Mouse (Mus musculus): ENCODE measurements around the gene Ptms. TPM values are rescaled to one million over a fixed set of nuclear protein-coding genes. Genes with fewer than 3 reads are reported as not detected.
A peak's percentile ranks its signal among the peaks of the same experiment; 100 is the strongest.
"Not testable (repeated sequence)": the region's sequence is repeated elsewhere in the genome, so short reads cannot be mapped to it uniquely, and the experiment has no call there.

Ptms gene
- total RNA-seq, 2 experiments from 2014 or later, result 824 to 887 TPM

DNA sequence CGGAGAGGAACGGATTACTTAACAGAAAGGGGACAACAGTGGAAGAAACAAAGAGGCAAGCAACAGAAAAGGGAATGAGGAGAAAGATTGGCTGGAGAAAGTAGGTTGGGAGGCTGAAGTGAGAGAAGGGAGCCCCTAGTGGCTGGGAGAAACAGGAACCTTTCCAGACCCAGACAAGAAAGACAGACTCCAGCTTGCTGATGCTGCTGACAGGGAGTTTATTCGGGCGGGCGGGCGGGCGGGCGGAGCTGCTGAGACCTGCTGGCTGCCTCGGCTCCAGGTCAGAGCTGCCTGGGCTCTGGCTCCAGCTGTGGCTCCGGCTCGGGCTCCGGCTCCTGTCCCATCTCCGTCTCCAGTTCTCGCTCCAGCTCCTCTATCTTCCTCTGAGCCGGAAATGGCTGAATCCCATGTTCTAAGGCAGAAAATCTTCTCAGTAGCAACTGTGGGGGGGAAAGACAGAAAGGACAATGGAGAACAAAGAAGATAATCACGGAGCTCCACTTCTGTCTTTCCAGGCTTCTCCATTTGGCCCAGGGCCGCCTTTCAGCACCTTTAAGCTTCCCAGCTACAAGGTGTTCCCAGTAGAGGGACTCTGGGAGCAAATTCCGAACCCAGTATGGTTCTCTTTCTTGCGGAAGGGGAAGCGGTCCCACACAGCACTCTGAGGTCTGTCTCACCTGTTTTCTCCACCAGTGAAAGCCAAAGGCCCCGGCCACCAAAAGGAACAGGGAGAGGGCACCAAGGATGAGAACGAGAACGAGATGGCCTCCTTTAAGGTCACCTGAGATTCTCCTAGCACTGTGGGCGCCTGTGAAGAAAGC, 15.5 kb downstream of the Ptms start:
- DNase-seq, result peak; percentile 73

- peak; percentile 98 for DNase-seq
These were observed 16.2 kb downstream of the Ptms start for GRCm38 (mm10) chr6:124903580-124904151.

DNA sequence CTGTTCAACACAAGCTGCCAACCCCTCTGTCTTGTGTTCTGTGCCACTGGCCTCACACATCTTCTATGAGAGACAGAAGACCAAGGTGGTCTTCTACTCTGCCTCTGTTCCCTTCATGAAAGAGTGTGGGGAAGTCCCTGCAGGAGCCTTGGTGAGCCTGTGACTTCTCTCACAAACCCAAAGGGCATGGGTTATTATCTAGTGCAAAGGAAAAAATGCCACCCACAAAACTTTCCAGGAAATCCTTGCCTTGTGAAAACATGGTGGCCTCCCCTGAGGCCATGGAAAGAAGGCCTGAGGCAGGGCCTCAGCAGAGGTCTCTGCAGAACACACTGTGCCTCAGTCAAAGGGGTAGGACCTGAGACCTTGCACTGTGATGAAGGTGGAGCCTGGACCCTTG, 18.1 kb downstream of the Ptms start:
- DNase-seq, result no peak

GRCm38 (mm10) chr6:124900801-124901480, 19.0 kb downstream of the Ptms start:
- DNase-seq, result no peak

DNA sequence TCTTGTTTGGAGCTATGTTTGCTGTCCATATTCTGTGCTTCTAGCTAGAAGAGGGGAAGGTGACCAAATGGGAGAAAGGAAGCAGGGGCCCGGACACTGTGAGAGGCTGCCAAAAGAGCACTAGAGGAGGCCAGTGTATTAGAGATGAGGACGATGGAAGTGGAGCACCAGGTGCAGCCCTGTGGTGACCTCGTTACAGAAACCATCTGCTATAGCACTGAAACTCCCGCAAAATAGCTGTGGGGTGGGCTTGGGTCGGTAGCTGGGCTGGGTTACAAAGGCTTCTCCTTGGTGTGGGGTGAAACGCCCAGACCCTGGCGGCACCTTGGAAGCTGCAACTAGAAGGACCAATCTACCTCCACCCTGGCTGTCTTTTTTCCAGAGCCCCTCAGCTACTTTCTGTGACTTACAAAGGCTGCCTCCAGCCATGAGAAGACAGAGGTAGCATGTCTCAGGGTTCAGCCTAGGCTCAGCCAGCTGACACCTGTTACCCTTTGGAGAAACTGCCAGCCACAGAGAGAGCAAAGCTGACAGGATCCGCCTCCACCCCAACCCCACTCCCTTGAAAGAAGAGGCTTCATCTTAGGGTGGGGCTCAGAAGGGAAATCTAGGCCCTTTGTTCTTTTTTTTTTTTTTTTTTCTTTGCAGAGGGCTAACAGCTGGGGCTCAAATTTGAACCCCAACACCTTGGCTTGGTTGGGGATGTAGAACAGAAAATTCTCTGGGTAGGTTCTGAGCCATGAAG, 19.7 kb downstream of the Ptms start:
- no peak for DNase-seq

GRCm38 (mm10) chr6:124898359-124898758, 21.5 kb downstream of the Ptms start:
- no peak for DNase-seq

- DNase-seq, result not testable (repeated sequence)
These were observed 25.8 kb downstream of the Ptms start for GRCm38 (mm10) chr6:124894113-124894512.

DNA sequence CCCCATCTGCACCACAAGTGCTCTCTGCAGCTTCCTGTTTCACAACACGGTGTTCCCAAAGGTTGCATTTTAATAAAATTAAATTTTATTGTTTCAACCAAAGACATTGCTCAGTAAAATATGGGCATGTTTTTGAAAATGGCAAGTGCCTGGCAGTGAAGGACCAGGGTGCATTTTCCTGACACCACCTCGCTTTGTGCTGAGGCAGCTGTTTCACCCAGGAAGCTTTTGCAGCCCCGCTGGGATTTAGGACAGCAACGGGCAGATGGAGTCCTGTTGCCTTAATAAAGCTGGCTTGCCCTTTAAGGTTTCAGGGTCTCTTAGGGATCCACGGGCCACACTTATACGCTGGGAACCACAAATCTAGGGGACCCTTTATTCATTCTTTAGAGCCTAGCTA, 28.9 kb downstream of the Ptms start:
- no peak for DNase-seq

- DNase-seq, result no peak
These were observed 31.3 kb downstream of the Ptms start for GRCm38 (mm10) chr6:124888555-124889125.

DNA sequence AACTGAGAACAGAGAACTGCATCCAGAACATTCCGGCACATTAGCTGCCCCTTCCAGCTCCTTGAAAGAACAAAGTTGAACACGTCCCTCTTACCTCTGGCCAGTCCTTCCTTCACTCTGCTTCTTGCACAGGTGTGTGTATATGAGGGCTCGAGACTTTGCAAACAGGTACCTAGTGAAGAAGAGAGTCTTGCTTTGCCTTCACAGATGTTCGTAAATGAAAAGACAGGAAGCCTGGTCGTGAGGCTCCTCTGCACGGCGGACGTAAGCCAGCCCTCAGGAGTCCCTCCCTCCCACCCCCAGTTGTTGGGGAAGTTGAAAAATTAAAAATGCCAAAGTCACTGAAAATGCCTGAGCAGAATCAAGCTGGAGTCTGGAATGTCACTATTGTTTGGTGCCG, 31.9 kb downstream of the Ptms start, which contains the start of gene Cd4:
TSS of gene Cd4 (minus strand) at position 236 of the 400 bp plus-strand sequence.
- no peak for DNase-seq

GRCm38 (mm10) chr6:124885956-124886381, 33.9 kb downstream of the Ptms start:
- DNase-seq, result no peak

DNA sequence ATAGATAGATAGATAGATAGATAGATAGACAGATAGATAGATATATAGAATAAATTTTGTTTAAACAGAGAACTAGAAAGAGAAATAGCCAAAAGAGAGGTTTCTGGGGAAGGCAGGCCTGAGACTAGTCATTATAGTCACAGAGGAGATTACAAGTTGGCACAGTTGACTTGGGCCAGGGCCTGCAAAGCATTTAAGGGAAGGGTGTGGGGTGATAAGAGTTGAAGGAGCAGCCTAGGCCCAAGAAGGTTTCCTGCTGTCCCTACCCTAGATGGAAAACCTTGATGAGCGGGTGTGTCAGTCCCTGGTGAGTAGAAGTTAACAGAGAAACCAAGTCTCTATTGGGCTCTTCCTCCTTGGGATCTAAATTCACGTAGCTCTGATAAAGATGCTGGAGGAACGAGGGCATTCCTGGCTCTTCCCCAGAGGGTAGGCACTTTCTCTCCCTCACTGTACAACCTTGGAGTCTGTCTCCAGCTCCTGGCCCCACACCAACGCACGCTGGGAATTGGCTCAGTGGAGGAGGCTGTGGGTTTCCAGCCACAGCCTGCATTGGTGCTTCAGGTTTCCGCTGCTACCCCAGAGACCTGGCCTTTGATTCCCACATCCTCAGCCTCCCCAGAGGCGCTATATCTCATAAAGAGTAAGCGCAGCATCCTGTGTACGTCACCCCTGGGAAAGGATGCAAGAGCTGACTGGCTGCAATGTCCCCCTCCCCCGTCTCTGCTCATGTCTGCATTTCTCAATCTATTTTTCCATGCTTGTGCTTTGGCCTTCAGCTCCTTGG, 35.0 kb downstream of the Ptms start:
- DNase-seq, result peak; percentile 28

- DNase-seq, result no peak
These were observed 36.6 kb downstream of the Ptms start for GRCm38 (mm10) chr6:124883351-124883750.

DNA sequence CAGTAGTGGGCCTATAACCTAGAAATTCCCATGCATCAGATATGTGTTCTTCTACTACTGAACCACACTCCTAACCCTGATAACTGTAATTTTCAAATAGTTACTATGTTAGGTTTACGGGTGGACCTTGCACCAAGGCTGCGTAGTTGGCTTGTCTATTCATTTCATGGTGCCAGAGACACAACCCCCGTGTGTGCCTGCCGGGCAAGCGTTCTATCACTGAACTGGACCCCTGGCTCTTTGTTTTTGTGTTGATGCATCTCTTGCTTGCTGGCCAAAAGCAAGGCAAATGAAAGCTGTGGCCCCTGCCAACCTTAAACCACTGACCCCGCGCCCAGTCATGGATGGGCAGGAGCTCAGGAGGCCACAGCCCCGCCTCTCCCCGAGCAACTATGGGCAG, 38.1 kb downstream of the Ptms start:
- DNase-seq, result no peak

DNA sequence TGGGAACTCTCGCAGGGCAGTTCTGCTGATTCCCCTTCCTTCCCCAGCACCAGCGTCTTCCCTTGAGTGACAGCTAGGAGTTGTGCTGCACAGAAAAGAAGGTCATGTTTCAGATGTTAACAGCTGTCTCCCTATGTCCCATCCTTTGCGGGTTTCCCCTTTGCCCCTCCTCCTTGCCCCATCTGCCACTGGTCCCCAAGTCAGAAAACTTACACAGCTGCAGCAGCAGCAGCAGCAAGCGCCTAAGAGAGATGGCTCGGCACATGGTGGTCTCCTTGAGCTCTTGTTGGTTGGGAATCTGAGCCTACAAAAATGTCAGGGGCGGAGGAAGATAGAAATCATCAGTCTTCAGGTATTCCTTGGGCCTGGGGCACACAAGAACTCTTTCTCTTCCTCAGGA, 40.5 kb downstream of the Ptms start:
- no peak for DNase-seq

DNA sequence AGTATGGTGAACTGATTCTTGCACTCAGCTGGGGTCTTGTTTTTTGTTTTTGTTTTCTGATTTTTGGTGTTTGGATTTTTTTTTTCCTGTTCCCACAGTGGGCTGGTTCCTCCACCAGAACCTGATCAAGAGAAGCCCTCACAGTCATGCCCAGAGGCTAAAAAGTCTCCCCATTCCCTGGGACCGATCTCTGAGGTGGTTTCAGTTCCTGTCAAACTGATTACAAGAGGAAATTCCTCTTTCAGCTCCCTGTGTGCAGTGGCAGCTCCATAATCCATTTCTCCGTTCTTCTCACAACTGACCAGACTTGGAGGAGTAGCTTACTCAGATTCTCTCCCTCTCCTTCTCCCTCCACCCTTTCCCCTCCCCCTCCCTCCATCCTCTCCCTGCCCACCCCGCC, 45.6 kb downstream of the Ptms start:
- no peak for DNase-seq

- DNase-seq, result no peak
These were observed 53.3 kb downstream of the Ptms start for GRCm38 (mm10) chr6:124866560-124866959.

GRCm38 (mm10) chr6:124865766-124866362, 54.0 kb downstream of the Ptms start:
- DNase-seq, result no peak

All from adrenal gland, postnatal 10 days (tissue).